Mouse (Mus musculus) activated CD4-positive, CD25-positive, alpha-beta regulatory T cell, adult 4 months (primary cell): ENCODE data around the gene Cdh24. TPM values are rescaled to one million over a fixed set of nuclear protein-coding genes. Genes with fewer than 3 reads are reported as not detected.
"Not testable (repeated sequence)": the region's sequence is repeated elsewhere in the genome, so short reads cannot be mapped to it uniquely, and the experiment has no call there.

Experiments
- ATAC-seq: one replicate; pipeline ENCODE4 v1.8.0; 2017
- polyA plus RNA-seq, 2 experiments: library from polyadenylated mRNA; unstranded; fragments of 100-300 nt; shearing (Covaris generic); gene quantifications; one replicate each; pipeline ENCODE4 v1.2.1; 2017

Gene Cdh24
- polyA plus RNA-seq, 2 experiments from 2014 or later, result 0.16 to 0.31 TPM

- no peak for ATAC-seq
These were observed 1.2 kb upstream of the Cdh24 start for GRCm38 (mm10) chr14:54642224-54642944.

- no peak for ATAC-seq
These were observed 239 bp downstream of the Cdh24 start, which contains the start of gene Gm17606 for GRCm38 (mm10) chr14:54640946-54641304. Gene Gm17606 (plus strand): TSS chr14:54640952.

GRCm38 (mm10) chr14:54640121-54640520 lies 1.0 kb downstream of the Cdh24 start:
- ATAC-seq, result no peak

- no peak for ATAC-seq
These were observed 3.0 kb downstream of the Cdh24 start for GRCm38 (mm10) chr14:54638210-54638609.

GRCm38 (mm10) chr14:54636954-54637353 lies 4.2 kb downstream of the Cdh24 start:
- no peak for ATAC-seq

GRCm38 (mm10) chr14:54634182-54634581 lies 7.0 kb downstream of the Cdh24 start:
- no peak for ATAC-seq

GRCm38 (mm10) chr14:54632252-54632651 lies 8.9 kb downstream of the Cdh24 start:
- ATAC-seq, result no peak

GRCm38 (mm10) chr14:54631240-54631599 lies 9.9 kb downstream of the Cdh24 start:
- no peak for ATAC-seq

GRCm38 (mm10) chr14:54630583-54631239 lies 10.5 kb downstream of the Cdh24 start:
- ATAC-seq, result no peak

GRCm38 (mm10) chr14:54629797-54630196 lies 11.4 kb downstream of the Cdh24 start:
- no peak for ATAC-seq

- no peak for ATAC-seq
These were observed 13.1 kb downstream of the Cdh24 start for GRCm38 (mm10) chr14:54628103-54628502.

- ATAC-seq, result no peak
These were observed 16.2 kb downstream of the Cdh24 start for GRCm38 (mm10) chr14:54624976-54625375.

- ATAC-seq, result no peak
These were observed 17.8 kb downstream of the Cdh24 start for GRCm38 (mm10) chr14:54623334-54623733.

GRCm38 (mm10) chr14:54621133-54621532 lies 20.0 kb downstream of the Cdh24 start, which contains the start of gene Psmb11:
Gene Psmb11 (plus strand): TSS chr14:54621433.
- ATAC-seq, result no peak

- peak; percentile 98 for ATAC-seq
These were observed 23.2 kb downstream of the Cdh24 start, which contains the start of gene Psmb5 for GRCm38 (mm10) chr14:54617897-54618365. Gene Psmb5 (minus strand): TSS chr14:54618022.

- peak; percentile 48 for ATAC-seq
These were observed 23.8 kb downstream of the Cdh24 start for GRCm38 (mm10) chr14:54617152-54617896.

- no peak for ATAC-seq
These were observed 24.8 kb downstream of the Cdh24 start for GRCm38 (mm10) chr14:54616226-54616825.

GRCm38 (mm10) chr14:54614130-54614529 lies 27.0 kb downstream of the Cdh24 start:
- ATAC-seq, result not testable (repeated sequence)

GRCm38 (mm10) chr14:54610648-54611047 lies 30.5 kb downstream of the Cdh24 start:
- no peak for ATAC-seq

GRCm38 (mm10) chr14:54609962-54610361 lies 31.2 kb downstream of the Cdh24 start:
- peak; percentile 60 for ATAC-seq

- ATAC-seq, result no peak
These were observed 31.9 kb downstream of the Cdh24 start for GRCm38 (mm10) chr14:54609245-54609644.

- no peak for ATAC-seq
These were observed 33.9 kb downstream of the Cdh24 start for GRCm38 (mm10) chr14:54607226-54607625.
